Mouse (Mus musculus): ENCODE measurements around the gene Fam193b.

- TF ChIP-seq CTCF (IDR thresholded peaks at IDR 0.05) (no peak), EP300 (IDR thresholded peaks at IDR 0.05) (no peak)
Measured at GRCm38 (mm10) chr13:55607624-55608006, 36.7 kb upstream of the Fam193b start.
